Mouse (Mus musculus) small intestine, adult 2 months (tissue): ENCODE results near the gene Ptdss2.

Source experiments
- CTCF ChIP-seq: fragments of 200-500 bp; IDR thresholded peaks from 2 replicates; pipeline ENCODE4 v1.5.1; 2012; ENCODE audit warnings: low read depth, mild to moderate bottlenecking, control low read depth, inconsistent platforms, low read length, moderate library complexity, mixed read lengths; ENCODE audit not compliant: insufficient replicate concordance, insufficient read length; ENCODE audit errors: extremely low read depth
- POLR2A ChIP-seq: fragments of 200-500 bp; IDR thresholded peaks from 2 replicates; pipeline ENCODE4 v1.6.1; 2012; ENCODE audit warnings: low read depth, mild to moderate bottlenecking, control low read depth, inconsistent platforms, low read length, moderate library complexity

DNA sequence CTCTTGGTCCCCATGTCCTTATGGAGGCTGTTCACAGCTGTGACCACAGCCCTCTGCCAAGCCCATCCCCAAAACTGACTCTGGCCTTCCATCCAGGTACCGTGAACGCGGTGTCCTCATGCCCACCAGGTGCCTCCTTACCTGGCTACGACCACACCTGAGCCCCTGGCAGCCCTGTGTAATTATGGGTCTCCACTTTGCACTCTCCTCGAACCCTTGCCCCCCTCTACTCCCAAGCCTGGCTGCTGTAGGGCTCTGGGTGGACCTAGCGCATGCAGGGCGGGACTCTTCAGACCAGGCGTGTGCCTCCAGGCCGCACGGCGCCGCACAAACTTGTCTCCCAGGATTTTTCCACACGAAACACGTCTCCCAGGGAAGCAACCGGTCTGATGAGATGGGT lies 44.3 kb upstream of the Ptdss2 start, which contains the start of gene Pkp3:
- TF ChIP-seq POLR2A (no peak), CTCF (no peak)
